Mouse (Mus musculus) frontal cortex, postnatal 10 days (tissue): ENCODE data around the gene C9.

Experiments
- DNase-seq, 2 experiments: peaks; one replicate each; pipeline ENCODE4 v3.0.0; 2022; ENCODE audit warnings: low spot score in 2 of 2, mixed read lengths in 1 of 2

The C9 gene

GRCm38 (mm10) chr15:6483561-6483960 lies 38.4 kb downstream of the C9 start:
- no peak for DNase-seq

- no peak for DNase-seq
Measured at GRCm38 (mm10) chr15:6492386-6492785, 47.3 kb downstream of the C9 start.

- DNase-seq, result no peak
Measured at GRCm38 (mm10) chr15:6498396-6499070, 53.4 kb downstream of the C9 start.

- DNase-seq, result no peak
Measured at GRCm38 (mm10) chr15:6500787-6501186, 55.7 kb downstream of the C9 start.

- DNase-seq, result no peak
Measured at GRCm38 (mm10) chr15:6517525-6517924, 72.4 kb downstream of the C9 start.

GRCm38 (mm10) chr15:6519417-6520255 lies 74.5 kb downstream of the C9 start:
- DNase-seq, result no peak

- no peak for DNase-seq
Measured at GRCm38 (mm10) chr15:6520505-6521155, 75.5 kb downstream of the C9 start.

GRCm38 (mm10) chr15:6522653-6523167 lies 77.6 kb downstream of the C9 start, which contains the start of gene Fyb:
Gene Fyb (plus strand): TSS chr15:6522853.
- DNase-seq, result no peak

GRCm38 (mm10) chr15:6524801-6525200 lies 79.7 kb downstream of the C9 start:
- DNase-seq, result no peak

- DNase-seq, result no peak
Measured at GRCm38 (mm10) chr15:6525386-6525785, 80.3 kb downstream of the C9 start.

GRCm38 (mm10) chr15:6533858-6534343 lies 88.8 kb downstream of the C9 start:
- no peak for DNase-seq

- no peak for DNase-seq
Measured at GRCm38 (mm10) chr15:6534592-6534991, 89.5 kb downstream of the C9 start.

GRCm38 (mm10) chr15:6539639-6540338 lies 94.7 kb downstream of the C9 start:
- no peak for DNase-seq
